Mouse (Mus musculus) R1 (cell line): ENCODE results near the gene Myo1f.

Source experiments
- DNase-seq: peaks from one replicate; pipeline ENCODE4 v3.0.0-alpha.2; 2018; ENCODE audit warnings: low read depth, low spot score

Gene Myo1f

GRCm38 (mm10) chr17:33555223-33555855 lies at the start of gene Myo1f:
Myo1f (plus strand) TSS chr17:33555707.
- DNase-seq: no peak

- DNase-seq: no peak
Measured at GRCm38 (mm10) chr17:33508386-33508785, 47.1 kb upstream of the Myo1f start.

- DNase-seq: no peak
Measured at GRCm38 (mm10) chr17:33510172-33510571, 45.3 kb upstream of the Myo1f start.

GRCm38 (mm10) chr17:33512441-33513415 lies 42.8 kb upstream of the Myo1f start:
- no peak for DNase-seq

GRCm38 (mm10) chr17:33513874-33514273 lies 41.6 kb upstream of the Myo1f start:
- peak; percentile 85 for DNase-seq

- DNase-seq: no peak
Measured at GRCm38 (mm10) chr17:33520366-33520765, 35.1 kb upstream of the Myo1f start.

GRCm38 (mm10) chr17:33523431-33523917 lies 32.0 kb upstream of the Myo1f start:
- DNase-seq: peak; percentile 21

- peak; percentile 78 for DNase-seq
Measured at GRCm38 (mm10) chr17:33523918-33524755, 31.4 kb upstream of the Myo1f start, which contains the start of gene Adamts10. Adamts10 (plus strand) TSS chr17:33524204.

GRCm38 (mm10) chr17:33524806-33525373 lies 30.6 kb upstream of the Myo1f start:
- DNase-seq: peak; percentile 58

- DNase-seq: no peak
Measured at GRCm38 (mm10) chr17:33526506-33526905, 29.0 kb upstream of the Myo1f start.

- peak; percentile 66 for DNase-seq
Measured at GRCm38 (mm10) chr17:33539106-33539675, 16.3 kb upstream of the Myo1f start.

- no peak for DNase-seq
Measured at GRCm38 (mm10) chr17:33539878-33540277, 15.6 kb upstream of the Myo1f start.

- no peak for DNase-seq
Measured at GRCm38 (mm10) chr17:33549212-33549611, 6.3 kb upstream of the Myo1f start.

GRCm38 (mm10) chr17:33550388-33550787 lies 5.1 kb upstream of the Myo1f start:
- DNase-seq: no peak

- no peak for DNase-seq
Measured at GRCm38 (mm10) chr17:33552113-33552512, 3.4 kb upstream of the Myo1f start.

GRCm38 (mm10) chr17:33552964-33553363 lies 2.5 kb upstream of the Myo1f start:
- peak; percentile 89 for DNase-seq

- no peak for DNase-seq
Measured at GRCm38 (mm10) chr17:33554536-33554935, 971 bp upstream of the Myo1f start.

- DNase-seq: no peak
Measured at GRCm38 (mm10) chr17:33557922-33558321, 2.4 kb downstream of the Myo1f start.

- no peak for DNase-seq
Measured at GRCm38 (mm10) chr17:33563527-33564076, 8.1 kb downstream of the Myo1f start.

GRCm38 (mm10) chr17:33564599-33564998 lies 9.1 kb downstream of the Myo1f start:
- DNase-seq: no peak
